Mouse (Mus musculus) MEL (cell line): Measurements from ENCODE around the gene Mnt.

Experiments used
- CHD1 ChIP-seq: IDR thresholded peaks from 2 replicates; pipeline ENCODE4 v1.6.1; 2012; ENCODE audit warnings: low read depth, mild to moderate bottlenecking, inconsistent platforms, low read length, improper control_type of control experiment
- CTCF ChIP-seq, 3 experiments: IDR thresholded peaks in 2 of 3; conservative IDR thresholded peaks in 1 of 3; 2 replicates each; pipeline ENCODE4 v1.5.1; 2011 to 2012; ENCODE audit warnings: low read length in 3 of 3, low read depth in 2 of 3, mild to moderate bottlenecking in 2 of 3, improper control_type of control experiment in 1 of 3, inconsistent platforms in 1 of 3, mixed read lengths in 1 of 3, moderate library complexity in 1 of 3; ENCODE audit not compliant: control insufficient read depth in 1 of 3, insufficient read depth in 1 of 3, poor library complexity in 1 of 3, severe bottlenecking in 1 of 3
- EP300 ChIP-seq, 2 experiments: IDR thresholded peaks; 2 replicates each; pipeline ENCODE4 v1.6.1; 2011; ENCODE audit warnings: improper control_type of control experiment in 2 of 2, low read length in 2 of 2, low read depth in 1 of 2, mild to moderate bottlenecking in 1 of 2
- GATA1 ChIP-seq: IDR thresholded peaks from 2 replicates; pipeline ENCODE4 v1.6.1; 2011; ENCODE audit warnings: low read depth, low read length, improper control_type of control experiment
- MYB ChIP-seq: IDR thresholded peaks from 2 replicates; pipeline ENCODE4 v1.6.1; 2011; ENCODE audit warnings: mild to moderate bottlenecking, low read depth, low read length, improper control_type of control experiment
- POLR2A ChIP-seq, 2 experiments: IDR thresholded peaks; 2 replicates each; pipeline ENCODE4 v1.6.1; 2011 to 2012; ENCODE audit warnings: low read length in 2 of 2, mild to moderate bottlenecking in 2 of 2, control low read depth in 1 of 2, improper control_type of control experiment in 1 of 2, low read depth in 1 of 2, moderate library complexity in 1 of 2; ENCODE audit not compliant: control insufficient read depth in 1 of 2, insufficient read depth in 1 of 2, poor library complexity in 1 of 2
- POLR2AphosphoS2 ChIP-seq: IDR thresholded peaks from 2 replicates; pipeline ENCODE4 v1.6.1; 2011; ENCODE audit warnings: low read length, improper control_type of control experiment
- POLR2AphosphoS5 ChIP-seq: IDR thresholded peaks from 2 replicates; pipeline ENCODE4 v1.6.1; 2012; ENCODE audit warnings: low read depth, borderline replicate concordance, mild to moderate bottlenecking, inconsistent platforms, low read length, moderate library complexity, mixed read lengths
- RCOR1 ChIP-seq: IDR thresholded peaks from 2 replicates; pipeline ENCODE4 v1.6.1; 2012; ENCODE audit warnings: low read depth, mild to moderate bottlenecking, inconsistent platforms, low read length, improper control_type of control experiment
- USF1 ChIP-seq: IDR thresholded peaks from 2 replicates; pipeline ENCODE4 v1.6.1; 2014; ENCODE audit warnings: low read depth, mild to moderate bottlenecking, inconsistent platforms, low read length, improper control_type of control experiment, moderate library complexity

GRCm38 (mm10) chr11:74807246-74807882 is 23.4 kb upstream of the Mnt start:
- TF ChIP-seq EP300 (IDR thresholded peaks at IDR 0.05; ENCODE audit: low read depth in 1 of 2, low read length in 2 of 2) (no peak), MYB (no peak), POLR2AphosphoS5 (no peak), RCOR1 (no peak), CHD1 (no peak), CTCF (IDR thresholded peaks at IDR 0.05 in 2 of 3, conservative IDR thresholded peaks at IDR 0.05 in 1 of 3; ENCODE audit: control insufficient read depth in 1 of 3, insufficient read depth in 1 of 3, low read depth in 2 of 3, low read length in 3 of 3, poor library complexity in 1 of 3, severe bottlenecking in 1 of 3) (no peak), USF1 (no peak), POLR2A (IDR thresholded peaks at IDR 0.05; ENCODE audit: control insufficient read depth in 1 of 2, insufficient read depth in 1 of 2, low read depth in 1 of 2, low read length in 2 of 2, poor library complexity in 1 of 2) (no peak), POLR2AphosphoS2 (no peak), GATA1 (no peak)
